Mouse (Mus musculus): ENCODE results near the gene Mylk.

DNA sequence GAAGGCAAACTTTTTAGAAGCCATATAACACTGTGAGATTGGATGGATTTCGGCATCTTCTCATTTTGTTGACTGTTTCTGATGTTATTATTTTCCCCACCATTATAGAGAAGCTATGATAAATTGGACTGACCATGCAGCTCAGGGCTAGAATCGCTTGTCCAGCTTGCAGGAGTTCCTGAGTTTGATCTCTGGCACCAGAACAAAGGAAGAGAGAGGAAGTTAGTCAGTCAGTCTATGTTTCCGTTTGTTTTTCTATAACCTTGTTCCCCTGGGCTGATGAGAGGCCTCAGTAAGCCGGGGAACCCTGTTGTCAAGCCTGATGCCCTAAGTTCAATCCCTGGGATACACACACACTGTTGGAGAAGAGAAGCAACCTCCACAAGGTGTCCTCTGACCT is 135.8 kb downstream of the Mylk start:
- no peak for TF ChIP-seq CTCF (IDR thresholded peaks at IDR 0.05; ENCODE audit: insufficient read depth, low read length)
- no peak for TF ChIP-seq POLR2A (IDR thresholded peaks at IDR 0.05; ENCODE audit: borderline replicate concordance, extremely low read depth, low read depth, low read length)
